Mouse (Mus musculus) layer of hippocampus, adult 18-20 months (tissue): Measurements from ENCODE around the gene Npas3. TPM values are rescaled to one million over a fixed set of nuclear protein-coding genes. Genes with fewer than 3 reads are reported as not detected.

Source experiments
- DNase-seq, 2 experiments: peaks; one replicate each; pipeline ENCODE4 v3.0.0; 2022; ENCODE audit warnings: low spot score in 2 of 2
- total RNA-seq, 2 experiments: library from RNA; stranded (reverse); gene quantifications; 2 replicates each; pipeline ENCODE4 v1.2.3; 2021

The Npas3 gene
- total RNA-seq, 2 experiments from 2014 or later: 23.5 to 24.8 TPM

DNA sequence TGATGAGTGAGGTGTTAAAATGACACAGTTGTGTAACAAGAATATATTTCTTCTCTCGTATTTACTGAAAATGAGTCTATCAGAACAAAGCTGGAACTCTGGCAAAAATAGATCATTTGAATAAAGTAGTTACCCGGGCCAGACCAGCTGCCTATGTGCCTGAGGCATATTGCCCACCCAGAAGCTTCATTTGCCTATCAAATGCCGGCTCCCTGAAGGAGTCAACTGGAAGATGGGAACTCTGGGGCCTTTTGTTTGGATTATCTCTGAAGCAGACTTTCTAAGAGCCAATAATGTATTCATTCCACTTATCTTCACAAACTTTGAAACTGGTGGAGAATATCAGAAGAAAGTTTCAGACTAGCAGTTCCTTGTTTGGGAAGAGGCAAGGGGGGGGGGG is 862.5 kb downstream of the Npas3 start:
- DNase-seq: no peak

DNA sequence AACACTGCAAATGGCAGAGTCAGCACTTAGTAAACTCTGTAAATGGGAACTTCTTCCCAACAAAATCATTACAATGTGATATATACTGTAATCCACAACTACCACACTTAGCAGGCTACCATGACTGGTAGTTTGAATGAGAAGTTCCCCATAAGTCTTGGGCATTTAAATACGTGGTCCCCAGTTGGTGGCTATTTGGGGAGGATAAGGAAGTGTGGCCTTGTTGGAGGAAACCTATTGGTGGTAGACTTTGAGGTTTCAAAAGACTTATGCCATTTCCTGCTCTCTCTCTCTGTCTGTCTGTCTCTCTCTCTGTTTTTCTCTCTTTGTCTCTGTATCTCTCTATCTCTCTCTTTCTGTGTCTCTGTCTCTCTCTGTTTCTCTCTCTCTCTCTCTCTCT is 871.9 kb downstream of the Npas3 start:
- no peak for DNase-seq

DNA sequence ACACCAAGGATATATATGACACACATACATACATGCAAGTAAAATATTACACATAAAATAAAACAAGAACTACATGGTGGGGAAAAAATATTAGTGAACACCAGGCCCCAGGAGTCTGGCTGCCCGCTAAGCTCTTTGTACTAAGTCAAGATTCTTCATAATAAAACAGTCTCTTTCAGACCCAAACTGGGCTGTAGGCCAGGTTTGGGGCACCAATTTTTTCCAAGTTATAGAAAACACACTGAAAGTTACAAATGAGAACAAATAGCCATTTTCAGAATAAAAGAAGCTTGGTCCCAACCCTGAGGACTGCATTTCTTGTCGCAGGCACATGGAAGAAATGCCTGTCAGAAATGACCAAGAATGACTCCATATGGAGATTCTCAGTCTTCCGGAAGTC is 872.8 kb downstream of the Npas3 start:
- no peak for DNase-seq
